Mouse (Mus musculus) cerebellum, adult (tissue): Measurements from ENCODE around the gene Htr6.

Experiments used
- ATAC-seq: cut with Nextera tagmentation; 2 replicates; pipeline ENCODE4 v1.9.2; 2017; ENCODE audit warnings: mild to moderate bottlenecking, moderate library complexity, mixed read lengths; ENCODE audit not compliant: insufficient number of reproducible peaks, low FRiP score, low TSS enrichment

The Htr6 gene

DNA sequence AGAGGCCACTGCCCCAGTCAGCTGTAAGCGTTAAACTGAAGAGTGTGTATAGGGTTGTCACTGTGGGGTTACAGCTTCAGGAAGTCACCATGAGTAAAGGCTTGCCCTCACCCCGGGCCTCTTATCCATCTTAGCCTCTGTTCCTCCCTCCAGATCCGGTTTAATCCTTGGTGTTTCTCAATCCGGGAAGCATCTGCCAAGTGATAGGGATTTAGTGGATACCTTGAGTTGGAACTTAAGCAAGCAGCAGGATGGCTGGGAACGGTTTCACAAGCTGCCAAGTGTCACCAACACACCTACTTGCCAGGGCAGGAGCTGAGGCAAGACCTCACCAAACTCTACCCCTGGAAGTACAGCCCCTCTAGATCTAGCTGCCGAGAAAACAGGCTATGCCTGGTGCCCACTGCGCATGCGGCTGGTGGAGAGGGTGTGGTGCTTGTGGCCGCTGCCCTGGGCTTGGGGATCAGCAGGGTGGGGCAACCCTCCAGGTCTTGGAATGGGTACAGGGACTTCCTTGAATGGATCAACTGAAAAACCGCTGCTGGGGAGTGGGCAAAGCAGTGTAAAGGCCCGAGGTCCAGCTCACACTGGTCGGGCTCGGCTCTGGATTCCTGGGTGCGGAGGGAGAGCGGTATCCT lies 15.1 kb upstream of the Htr6 start:
- ATAC-seq: no peak

- ATAC-seq: no peak
Measured at GRCm38 (mm10) chr4:139088982-139089671, 13.8 kb upstream of the Htr6 start.

DNA sequence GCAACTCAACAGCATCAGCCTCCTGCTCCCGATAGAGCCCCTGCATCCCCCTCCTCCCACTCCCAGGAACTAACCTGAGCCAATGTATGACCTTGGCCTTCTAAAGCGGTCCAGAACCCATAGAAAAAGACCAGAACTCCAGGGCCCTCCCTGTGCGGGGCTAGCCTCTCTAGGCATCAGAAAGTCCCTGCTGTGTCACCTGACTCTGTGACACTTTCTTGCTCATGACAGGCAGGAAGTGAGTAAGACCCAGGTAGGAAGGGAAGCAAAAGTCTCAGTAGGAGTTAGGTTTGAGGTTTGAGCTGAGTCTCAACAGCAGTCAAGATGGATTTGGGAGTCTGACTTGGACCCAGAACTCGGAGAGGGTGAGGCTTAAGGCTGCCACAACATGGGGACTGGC lies 11.6 kb upstream of the Htr6 start:
- no peak for ATAC-seq

DNA sequence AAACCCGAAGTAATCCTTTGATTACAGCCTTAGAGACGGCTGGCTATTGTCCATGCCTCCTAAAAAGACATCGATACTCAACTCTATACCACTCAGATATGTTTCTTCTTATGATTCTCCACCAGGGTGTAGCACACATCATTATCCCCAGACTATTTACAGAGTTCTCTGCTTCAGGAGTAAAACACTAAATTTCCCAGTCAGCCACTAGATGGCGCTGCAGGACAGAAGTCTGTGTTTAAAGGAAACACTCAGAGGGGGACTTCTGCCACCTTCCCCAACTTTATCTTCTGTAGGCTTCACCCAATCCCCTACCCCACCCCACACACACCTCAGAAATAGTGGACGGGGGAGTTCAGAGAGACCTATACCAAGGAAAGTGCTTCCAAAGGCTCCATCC lies 10.7 kb upstream of the Htr6 start:
- ATAC-seq: no peak

GRCm38 (mm10) chr4:139085337-139085736 lies 10.0 kb upstream of the Htr6 start:
- no peak for ATAC-seq

DNA sequence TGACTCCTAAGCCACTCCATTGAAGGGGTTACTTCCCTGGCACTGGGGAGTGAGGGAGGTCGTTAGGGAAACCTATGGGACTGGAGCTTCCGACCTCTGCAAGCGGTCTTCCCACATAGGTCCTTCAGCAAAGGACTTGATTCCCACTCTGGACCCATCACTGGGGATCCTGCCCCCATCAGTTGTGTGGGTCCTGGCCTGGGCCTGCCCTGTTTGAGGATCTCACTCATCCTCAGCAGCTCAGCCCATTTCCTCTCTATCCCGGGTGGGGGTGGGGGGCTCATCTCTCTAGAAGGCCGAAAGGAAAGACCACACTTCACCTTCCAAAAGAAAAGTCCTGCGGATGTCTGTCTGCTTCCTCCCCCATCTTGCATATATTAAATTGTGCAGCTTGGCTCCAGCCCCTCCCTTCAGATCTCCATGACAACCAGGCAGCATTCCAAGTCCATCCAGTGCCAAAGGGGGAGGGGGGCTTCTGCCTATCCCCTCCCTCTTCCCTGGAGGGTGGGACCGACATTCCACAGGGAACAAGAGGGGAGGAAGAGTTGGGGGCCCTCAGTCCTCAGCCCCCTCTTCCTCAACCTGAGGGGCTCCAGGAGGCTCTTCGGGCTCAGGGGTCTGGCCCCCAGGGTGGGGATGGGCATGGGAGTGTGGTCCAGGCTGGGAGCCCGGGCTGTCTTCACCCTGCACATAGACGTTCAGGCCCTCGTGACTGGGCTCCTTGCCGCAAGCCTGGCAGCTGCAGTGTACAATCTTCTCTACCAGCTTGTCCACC lies 7.6 kb upstream of the Htr6 start:
- ATAC-seq: no peak

GRCm38 (mm10) chr4:139081270-139081931 lies 6.0 kb upstream of the Htr6 start:
- ATAC-seq: no peak

DNA sequence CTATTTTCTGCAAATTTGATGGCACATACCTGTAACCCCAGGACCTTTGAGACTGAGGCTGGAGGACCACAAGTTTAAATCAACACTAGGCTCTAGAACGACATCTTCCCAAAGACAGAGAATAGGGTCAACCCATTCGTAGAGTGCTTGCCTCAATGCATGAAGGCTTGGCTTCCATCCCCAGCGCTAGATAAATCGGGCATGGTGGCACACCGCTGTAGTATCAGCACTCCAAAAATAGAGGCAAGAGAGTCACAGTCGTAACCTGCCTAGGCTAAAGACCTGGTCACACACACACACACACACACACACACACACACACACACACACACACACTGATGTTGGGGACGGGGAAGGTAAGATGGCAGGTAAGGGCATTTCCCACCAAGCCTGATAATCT lies 4.9 kb upstream of the Htr6 start:
- no peak for ATAC-seq

- no peak for ATAC-seq
Measured at GRCm38 (mm10) chr4:139079439-139079838, 4.1 kb upstream of the Htr6 start.

DNA sequence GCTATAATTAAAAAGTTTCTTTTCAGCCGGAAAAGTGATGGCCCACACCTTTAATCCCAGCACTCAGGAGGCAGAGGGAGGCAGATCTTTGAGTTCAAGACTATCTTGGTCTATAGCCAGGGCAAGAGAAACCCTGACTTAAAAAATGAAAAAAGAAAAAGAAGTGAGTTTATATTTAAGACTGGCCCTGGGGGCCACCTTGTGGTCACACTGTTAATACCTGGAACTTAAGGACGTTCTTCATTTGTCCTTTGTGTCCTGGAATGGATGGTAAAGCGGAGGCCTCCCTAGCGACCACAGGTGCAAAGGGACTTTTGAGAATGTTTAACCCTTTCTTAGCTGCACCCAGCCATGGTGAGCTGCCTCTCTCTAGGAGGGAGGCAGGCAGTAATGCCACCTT lies 3.4 kb upstream of the Htr6 start:
- ATAC-seq: no peak

GRCm38 (mm10) chr4:139078313-139078712 lies 2.9 kb upstream of the Htr6 start:
- ATAC-seq: no peak

DNA sequence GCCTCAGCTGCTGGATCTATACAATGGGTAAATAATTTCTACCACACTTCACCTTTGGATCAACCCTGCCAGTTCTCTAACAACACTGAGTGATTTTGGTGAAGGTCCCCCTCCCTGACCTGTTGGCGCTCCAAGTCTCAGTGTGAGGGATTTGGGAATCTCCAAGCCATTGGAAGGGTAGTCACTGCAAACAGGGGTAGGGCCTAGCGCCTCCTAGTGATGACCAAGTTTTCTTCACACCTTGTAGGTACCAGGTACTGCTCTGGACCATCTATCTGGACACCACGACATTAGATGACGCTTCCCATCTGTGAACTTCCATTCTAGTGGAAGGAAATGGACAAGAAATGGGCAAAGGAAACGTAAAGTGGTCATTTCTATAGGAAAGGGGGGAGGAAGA lies 545 bp upstream of the Htr6 start:
- ATAC-seq: no peak

DNA sequence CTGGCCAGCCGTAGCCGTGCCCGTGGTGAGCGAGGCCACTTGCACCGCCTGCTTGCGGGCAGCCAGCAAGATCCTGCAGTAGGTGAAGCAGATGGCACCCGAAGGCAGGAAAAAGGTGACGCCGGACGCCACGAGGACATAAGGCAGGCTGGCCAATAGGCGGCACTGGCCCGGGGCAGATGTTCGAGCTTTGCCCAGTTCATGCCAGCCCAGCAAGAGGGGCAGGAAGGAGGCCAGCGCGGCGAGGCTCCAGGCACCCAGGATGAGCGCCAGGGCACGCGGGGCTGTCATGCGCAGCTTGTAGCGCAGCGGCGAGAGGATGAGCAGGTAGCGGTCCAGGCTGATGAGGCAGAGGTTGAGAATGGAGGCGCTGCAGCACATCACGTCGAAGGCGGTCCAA lies 1.3 kb downstream of the Htr6 start:
- no peak for ATAC-seq

- no peak for ATAC-seq
Measured at GRCm38 (mm10) chr4:139068287-139068686, 7.1 kb downstream of the Htr6 start.

DNA sequence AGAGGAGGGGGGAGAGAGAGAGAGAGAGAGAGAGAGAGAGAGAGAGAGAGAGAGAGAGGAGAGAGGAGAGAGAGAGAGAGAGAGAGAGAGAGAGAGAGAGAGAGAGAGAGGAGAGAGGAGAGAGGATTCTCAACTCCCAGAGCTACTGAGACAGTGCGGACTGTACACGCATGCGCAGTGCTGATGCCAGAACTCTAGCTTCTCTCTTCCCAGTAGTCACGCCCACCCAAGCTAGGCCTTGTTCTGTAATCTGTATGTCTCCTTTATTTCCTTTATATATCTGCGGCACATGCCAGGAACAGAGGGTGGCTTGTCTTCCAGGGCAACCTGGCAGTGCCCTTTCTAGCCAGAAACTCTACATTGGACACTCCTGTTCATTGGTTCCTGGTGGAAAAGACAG lies 10.5 kb downstream of the Htr6 start:
- no peak for ATAC-seq

DNA sequence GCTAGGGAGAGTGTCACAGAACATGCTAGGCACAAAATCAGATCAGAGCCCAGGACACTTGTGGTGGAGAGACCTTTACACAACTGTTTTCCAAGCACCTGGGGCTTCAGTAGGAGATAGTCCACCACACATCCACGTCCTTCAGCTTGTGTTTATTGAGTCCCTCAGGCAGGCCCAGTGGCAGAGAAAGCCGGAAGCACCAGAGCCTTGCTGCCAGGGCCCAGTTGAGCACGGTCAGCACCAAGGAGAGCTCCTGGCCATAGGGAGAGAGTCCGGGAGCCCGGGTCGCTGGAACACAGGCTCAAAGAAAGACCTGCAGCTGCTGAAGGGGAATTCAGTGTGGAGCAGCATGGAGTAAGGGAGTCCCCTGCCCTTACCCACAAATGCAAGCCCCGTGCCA lies 15.8 kb downstream of the Htr6 start:
- ATAC-seq: no peak

GRCm38 (mm10) chr4:139058029-139058428 lies 17.3 kb downstream of the Htr6 start:
- ATAC-seq: no peak

DNA sequence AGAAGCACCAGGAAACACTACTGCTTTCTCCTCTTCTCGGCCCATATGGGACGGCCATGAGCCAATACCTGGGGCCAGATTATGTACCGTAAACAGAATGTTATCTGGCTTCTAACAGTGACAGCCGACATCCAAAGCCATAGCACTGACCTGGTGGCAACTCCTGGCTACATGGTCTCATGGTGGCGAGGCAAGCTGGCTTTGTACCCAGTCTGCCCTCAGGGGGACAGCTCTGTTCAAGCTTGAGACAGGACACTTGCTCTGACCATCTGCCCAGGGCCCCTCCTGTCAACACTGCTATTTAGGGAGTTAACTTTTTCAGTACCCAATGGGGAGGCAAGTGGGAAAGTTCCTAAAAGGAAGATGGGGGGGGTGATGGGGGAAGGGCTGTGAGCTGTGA lies 18.1 kb downstream of the Htr6 start:
- no peak for ATAC-seq

GRCm38 (mm10) chr4:139055744-139056143 lies 19.6 kb downstream of the Htr6 start:
- ATAC-seq: no peak

DNA sequence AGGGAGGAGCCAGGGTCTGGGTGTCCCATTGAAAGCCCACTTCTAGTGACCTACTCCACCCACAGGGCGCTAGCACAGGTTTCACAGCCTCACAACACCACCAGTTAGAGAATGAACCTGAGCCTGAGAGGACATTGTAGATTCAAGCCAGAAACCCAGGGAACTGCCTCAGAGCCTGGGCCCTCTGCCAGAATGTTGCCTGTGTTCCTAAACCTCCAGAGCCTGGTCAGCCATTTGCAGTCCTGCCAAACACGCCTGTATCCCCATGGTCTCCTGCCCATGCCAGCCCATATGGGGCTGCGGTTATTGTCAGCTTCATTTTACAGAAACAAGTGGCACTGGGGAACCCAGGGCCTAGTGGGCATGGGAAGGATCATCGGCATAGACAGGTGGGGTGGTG lies 20.0 kb downstream of the Htr6 start:
- no peak for ATAC-seq

GRCm38 (mm10) chr4:139054300-139054923 lies 21.0 kb downstream of the Htr6 start:
- no peak for ATAC-seq
